Mouse (Mus musculus) liver, embryonic 16.5 days (tissue): ENCODE results near the gene Fads6. TPM values are rescaled to one million over a fixed set of nuclear protein-coding genes. Genes with fewer than 3 reads are reported as not detected.
A peak's percentile ranks its signal among the peaks of the same experiment; 100 is the strongest.

Experiments used
- ATAC-seq: fragments of 200-750 bp; cut with Nextera tagmentation; 2 replicates; pipeline ENCODE4 v1.8.0; 2017; ENCODE audit warnings: low read depth, mild to moderate bottlenecking, moderate number of reproducible peaks, moderate library complexity
- H3K27ac ChIP-seq: fragments of 300-500 bp; sonication (generic); 2 replicates; pipeline ENCODE4 v1.5.1; 2014; ENCODE audit warnings: mild to moderate bottlenecking, low read length
- H3K27me3 ChIP-seq: fragments of 300-500 bp; sonication (generic); 2 replicates; pipeline ENCODE4 v1.6.1; 2014; ENCODE audit warnings: low read depth, low read length, mixed read lengths; ENCODE audit not compliant: control insufficient read depth, insufficient read depth
- H3K36me3 ChIP-seq: fragments of 300-500 bp; sonication (generic); 2 replicates; pipeline ENCODE4 v1.6.1; 2014; ENCODE audit warnings: mild to moderate bottlenecking; ENCODE audit not compliant: control insufficient read depth, insufficient read depth
- H3K4me1 ChIP-seq: fragments of 300-500 bp; sonication (generic); 2 replicates; pipeline ENCODE4 v1.6.1; 2014; ENCODE audit warnings: low read depth, low read length, mixed read lengths; ENCODE audit not compliant: control insufficient read depth
- H3K4me2 ChIP-seq: fragments of 300-500 bp; sonication (generic); 2 replicates; pipeline ENCODE4 v1.6.1; 2014; ENCODE audit warnings: low read depth, low read length, mixed read lengths
- H3K4me3 ChIP-seq: fragments of 300-500 bp; sonication (generic); 2 replicates; pipeline ENCODE4 v1.5.1; 2014; ENCODE audit warnings: low read depth, mild to moderate bottlenecking, low read length
- H3K9ac ChIP-seq: fragments of 300-500 bp; sonication (generic); 2 replicates; pipeline ENCODE4 v1.6.1; 2014; ENCODE audit warnings: low read depth, low read length
- H3K9me3 ChIP-seq: fragments of 300-500 bp; sonication (generic); replicated peaks from 2 replicates; pipeline ENCODE4 v1.6.1; 2016; ENCODE audit warnings: low read length; ENCODE audit not compliant: control insufficient read depth
- WGBS: fragments of 180-500 bp; shearing (Covaris S2); extraction: QIAGEN DNeasy Blood & Tissue Kit; methylation state at CpG from one replicate; pipeline ENCODE4 v1.1.7; 2014; ENCODE audit not compliant: insufficient replicate concordance; 5-methylcytosine and 5-hydroxymethylcytosine counted together
- polyA plus RNA-seq: library from polyadenylated mRNA; unstranded; fragments of >200 nt; fragmentation: Nextera tagmentation; extraction: Ambion mirVana; gene quantifications from 2 replicates; pipeline ENCODE4 v1.2.1, GENCODE M21; 2015

The Fads6 gene
- polyA plus RNA-seq, 1 experiment from 2014 or later = 4.5 TPM

GRCm38 (mm10) chr11:115269330-115270066, 28.0 kb downstream of the Fads6 start:
- Histone ChIP-seq H3K27ac (no peak overlapping the region), H3K9me3 (no peaks in the 10 kb centered on the region), H3K9ac (no peak overlapping the region), H3K27me3 (peaks cover 39% of the 10 kb centered on the region), H3K4me3 (no peak overlapping the region), H3K4me1 (peaks cover 11% of the 10 kb centered on the region), H3K36me3 (no peaks in the 10 kb centered on the region), H3K4me2 (no peak overlapping the region)
- ATAC-seq = no peak
- 77% methylated on average over 27 of the region's 27 CpGs for WGBS

- no peaks in the 10 kb centered on the region for H3K9me3 ChIP-seq
- no peak overlapping the region for H3K27ac ChIP-seq
- H3K36me3 ChIP-seq = no peaks in the 10 kb centered on the region
- peaks cover 5% of the 10 kb centered on the region for H3K4me1 ChIP-seq
- no peak overlapping the region for H3K9ac ChIP-seq
- H3K4me3 ChIP-seq = no peak overlapping the region
- 67% methylated on average over 11 of the region's 11 CpGs for WGBS
- H3K4me2 ChIP-seq = no peak overlapping the region
- ATAC-seq = no peak
- peaks cover 50% of the 10 kb centered on the region for H3K27me3 ChIP-seq
Measured at GRCm38 (mm10) chr11:115267958-115268357, 29.5 kb downstream of the Fads6 start.

DNA sequence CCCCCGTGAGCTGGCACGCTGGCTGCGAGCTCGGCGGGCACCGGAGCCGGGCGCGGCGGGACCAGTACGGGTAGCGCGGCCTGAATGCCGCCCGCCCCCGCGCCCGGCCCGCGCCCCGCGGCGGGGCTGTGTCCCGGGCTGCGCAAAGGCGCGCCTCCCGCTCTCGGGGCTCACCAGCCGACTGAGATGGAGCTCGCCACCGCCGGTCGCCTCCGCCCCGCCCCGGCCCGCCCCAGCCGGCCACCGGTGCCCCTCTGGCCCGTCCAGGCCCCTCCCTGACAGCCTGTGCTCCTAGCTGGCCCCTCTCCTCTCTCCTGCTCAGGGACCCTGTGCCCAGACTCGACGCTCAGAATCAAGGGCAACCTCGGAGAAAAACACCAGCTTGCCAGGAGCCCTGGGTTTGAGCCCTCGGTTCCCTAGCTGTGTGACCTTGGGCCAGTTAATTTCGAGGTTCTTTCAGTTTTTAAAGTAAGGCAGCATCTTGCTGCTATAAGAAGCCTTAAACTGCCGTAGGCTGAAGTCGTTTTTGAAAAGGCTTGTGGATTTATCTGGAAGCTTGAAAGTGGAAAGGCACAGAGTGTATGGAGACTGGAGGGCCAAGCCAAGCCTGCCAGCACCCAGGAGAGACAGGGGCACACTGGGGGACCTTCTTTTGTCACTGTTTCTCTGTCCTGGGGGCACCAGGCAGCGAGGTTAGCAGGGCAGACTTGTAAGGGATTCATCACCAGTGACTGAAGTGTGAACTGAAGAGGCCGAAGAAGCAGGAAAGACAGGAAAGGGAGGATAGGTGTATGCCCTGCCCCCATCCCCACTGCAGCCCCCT, 30.2 kb downstream of the Fads6 start, which contains the start of gene Grin2c:
TSS of gene Grin2c (minus strand) at position 183 of the 823 bp plus-strand sequence.
- Histone ChIP-seq H3K9ac (no peak within 1 kb of the TSS), H3K4me3 (peak within 1 kb of the TSS; percentile 30), H3K9me3 (no peaks in the 10 kb centered on the region), H3K27me3 (peaks cover 53% of the 10 kb centered on the region), H3K27ac (no peak within 1 kb of the TSS), H3K4me2 (peak within 1 kb of the TSS; percentile 28; the same call in 1 of the 2 replicates), H3K4me1 (peaks cover 5% of the 10 kb centered on the region), H3K36me3 (no peaks in the 10 kb centered on the region)
- WGBS = 10% methylated on average over 25 of the region's 50 CpGs
- no peak for ATAC-seq

GRCm38 (mm10) chr11:115266400-115266778, 31.1 kb downstream of the Fads6 start:
- Histone ChIP-seq H3K9me3 (no peaks in the 10 kb centered on the region), H3K4me1 (peaks cover 5% of the 10 kb centered on the region), H3K27ac (no peak overlapping the region), H3K9ac (no peak overlapping the region), H3K4me2 (no peak overlapping the region), H3K4me3 (no peak overlapping the region; the same call in 1 of the 2 replicates), H3K36me3 (no peaks in the 10 kb centered on the region), H3K27me3 (peaks cover 53% of the 10 kb centered on the region)
- WGBS = 5% methylated on average over 22 of the region's 22 CpGs
- ATAC-seq = no peak

DNA sequence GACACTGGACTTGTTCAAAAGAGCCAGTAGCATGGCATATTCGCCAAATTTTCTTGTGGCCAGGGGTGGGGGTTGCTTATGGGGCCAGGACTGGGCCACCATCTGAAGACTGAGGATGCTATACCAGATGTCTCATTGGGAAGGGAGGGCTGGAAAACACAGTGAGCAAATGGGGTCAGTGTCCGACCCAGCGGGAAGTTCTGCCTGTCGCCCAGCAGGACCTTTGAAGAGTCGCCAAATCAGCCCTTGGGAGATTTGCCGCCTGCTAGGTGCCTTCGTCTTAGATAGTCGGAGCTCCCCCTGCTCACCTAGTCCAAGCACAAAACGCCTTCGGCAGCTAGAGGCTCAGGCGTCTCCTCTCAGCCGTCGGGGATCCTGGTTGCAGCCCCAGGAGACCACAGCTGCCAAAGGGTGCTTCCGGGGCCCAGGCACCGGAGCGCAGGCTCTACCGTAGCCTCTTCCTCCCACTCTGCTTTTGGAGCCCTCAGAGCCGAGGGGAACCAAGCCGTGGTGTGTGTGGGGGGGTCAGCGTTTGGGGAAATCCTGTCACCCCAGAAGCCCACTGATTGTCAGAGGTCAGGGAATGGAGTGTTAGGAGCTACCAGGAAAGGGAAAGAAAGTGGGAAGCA, 31.6 kb downstream of the Fads6 start:
- Histone ChIP-seq H3K36me3 (no peaks in the 10 kb centered on the region), H3K4me3 (no peak overlapping the region), H3K9ac (no peak overlapping the region), H3K9me3 (no peaks in the 10 kb centered on the region), H3K4me2 (no peak overlapping the region), H3K4me1 (peaks cover 5% of the 10 kb centered on the region), H3K27ac (no peak overlapping the region), H3K27me3 (peaks cover 54% of the 10 kb centered on the region)
- ATAC-seq = no peak
- WGBS = 3% methylated on average over 20 of the region's 20 CpGs

- Histone ChIP-seq H3K27ac (no peak overlapping the region), H3K4me2 (no peak overlapping the region), H3K4me3 (no peak overlapping the region), H3K4me1 (peaks cover 5% of the 10 kb centered on the region), H3K9ac (no peak overlapping the region), H3K27me3 (peaks cover 56% of the 10 kb centered on the region), H3K36me3 (no peaks in the 10 kb centered on the region), H3K9me3 (no peaks in the 10 kb centered on the region)
- ATAC-seq = no peak
- 9% methylated on average over 39 of the region's 39 CpGs for WGBS
Measured at GRCm38 (mm10) chr11:115264862-115265668, 32.4 kb downstream of the Fads6 start.

GRCm38 (mm10) chr11:115264136-115264861, 33.2 kb downstream of the Fads6 start:
- peaks cover 56% of the 10 kb centered on the region for H3K27me3 ChIP-seq
- no peak overlapping the region for H3K9ac ChIP-seq
- no peak for ATAC-seq
- no peak overlapping the region for H3K4me3 ChIP-seq
- 34% methylated on average over 7 of the region's 7 CpGs for WGBS
- H3K27ac ChIP-seq = no peak overlapping the region
- H3K36me3 ChIP-seq = no peaks in the 10 kb centered on the region
- H3K9me3 ChIP-seq = no peaks in the 10 kb centered on the region
- H3K4me2 ChIP-seq = no peak overlapping the region
- peaks cover 5% of the 10 kb centered on the region for H3K4me1 ChIP-seq

- Histone ChIP-seq H3K4me1 (peaks cover 5% of the 10 kb centered on the region), H3K27ac (no peak overlapping the region), H3K9ac (no peak overlapping the region), H3K36me3 (no peaks in the 10 kb centered on the region), H3K9me3 (no peaks in the 10 kb centered on the region), H3K27me3 (peaks cover 59% of the 10 kb centered on the region), H3K4me3 (no peak overlapping the region), H3K4me2 (no peak overlapping the region)
- 76% methylated on average over 11 of the region's 11 CpGs for WGBS
- no peak for ATAC-seq
Measured at GRCm38 (mm10) chr11:115262954-115263353, 34.5 kb downstream of the Fads6 start.
